Comparison of ENCODE assay signal across 12 mouse cellular contexts in the genomic region with DNA sequence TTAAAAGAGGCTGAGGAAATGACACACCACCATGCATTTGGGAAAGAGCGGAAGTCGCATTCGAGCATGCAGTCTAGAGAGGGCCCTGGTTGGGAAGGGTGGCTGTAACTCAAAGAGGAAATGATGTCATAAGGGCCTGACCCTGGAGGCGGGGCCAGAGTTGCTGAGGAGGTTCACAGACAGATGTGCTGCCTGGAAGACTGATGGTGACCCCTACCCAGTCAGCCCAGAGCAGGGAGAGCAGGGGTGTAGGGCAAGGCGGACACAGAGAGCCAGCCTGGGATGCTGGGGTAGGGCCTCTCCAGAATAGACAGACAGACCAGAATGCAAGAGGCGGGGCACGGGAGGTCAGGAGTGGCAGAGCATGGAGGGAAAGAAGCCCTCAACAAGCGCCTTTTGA.
DNase-seq lines count a peak whose midpoint lies in the region; ATAC-seq and TF ChIP-seq lines count a peak whose summit lies in the region.
"Had no signal": no experiment of that assay in that cellular context is flagged by ENCODE, and none has a peak within 500 bp of the region (broad histone marks: within the 10 kb centered on the region; RNA-seq: fewer than 3 reads in every experiment).

No protein-coding gene starts in this region.

- TF ChIP-seq POLR2A in testis, adult 2 months (IDR thresholded peaks at IDR 0.05; ENCODE audit: control insufficient read depth, low read depth, low read length): peak; percentile 63; the same call in 1 of the 2 replicates

- ATAC-seq in heart, embryonic 13.5 days (ENCODE audit: extremely low read depth, insufficient number of reproducible peaks, low FRiP score, low TSS enrichment): 0 out of 2 replicates have a peak, but pooled peaks have one; percentile 31

- 71% methylated on average over 8 of the region's 8 CpGs for WGBS in heart, embryonic 13.5 days

- no peak overlapping the region for H3K9ac ChIP-seq in heart, embryonic 13.5 days
- H3K9ac ChIP-seq: neural tube, embryonic 13.5 days had no signal

- H3K27me3 ChIP-seq in heart, embryonic 13.5 days (replicated peaks): no peaks in the 10 kb centered on the region
- H3K27me3 ChIP-seq in testis, adult 2 months (ENCODE audit: control insufficient read depth, insufficient read depth, low read length): no peaks in the 10 kb centered on the region
- H3K27me3 ChIP-seq: neural tube, embryonic 13.5 days had no signal

- peak overlapping the region; percentile 39; the same call in 1 of the 2 replicates for H3K27ac ChIP-seq in heart, embryonic 13.5 days (replicated peaks)
- no peak overlapping the region; the same call in 1 of the 2 replicates for H3K27ac ChIP-seq in testis, adult 2 months (ENCODE audit: control insufficient read depth, insufficient read depth, low read depth, low read length)
- H3K27ac ChIP-seq: neural tube, embryonic 13.5 days had no signal

- DNase-seq in heart, postnatal 36 days: no peak
- no peak for DNase-seq in testis, postnatal 14 days (ENCODE audit: low spot score)
- DNase-seq in kidney, postnatal 14 days: peak; percentile 29
- DNase-seq in yolk sac, embryonic 10.5 days (ENCODE audit: low spot score): peak; percentile 48
- DNase-seq in left cerebral cortex, adult 9 months (ENCODE audit: low spot score in 2 of 2): no peak
- no peak for DNase-seq in right cerebral cortex, postnatal 25 days
- DNase-seq: B cell, adult 2 months; cerebellum, adult 11-12 months; left cerebral cortex, postnatal 4 days had no signal

- intact Hi-C loops in heart, postnatal 36 days (cut with DNase I): no loop called here

- no peak overlapping the region for H3K4me2 ChIP-seq in heart, embryonic 13.5 days
- H3K4me2 ChIP-seq: neural tube, embryonic 13.5 days had no signal

- H3K4me3 ChIP-seq in heart, embryonic 13.5 days: no peak overlapping the region
- H3K4me3 ChIP-seq in testis, adult 2 months (ENCODE audit: control insufficient read depth, low read depth, low read length): peak overlapping the region; percentile 83
- H3K4me3 ChIP-seq: neural tube, embryonic 13.5 days had no signal

- peaks cover 16% of the 10 kb centered on the region for H3K4me1 ChIP-seq in heart, embryonic 13.5 days
- peaks cover 11% of the 10 kb centered on the region for H3K4me1 ChIP-seq in testis, adult 2 months (ENCODE audit: control insufficient read depth, insufficient read depth, low read length)

- H3K36me3 ChIP-seq in heart, embryonic 13.5 days: peaks cover 55% of the 10 kb centered on the region
- no peaks in the 10 kb centered on the region for H3K36me3 ChIP-seq in testis, adult 2 months (ENCODE audit: control insufficient read depth, insufficient read depth, low read length)

- TF ChIP-seq CTCF in testis, adult 2 months (IDR thresholded peaks at IDR 0.05; ENCODE audit: control insufficient read depth, insufficient read depth, insufficient replicate concordance, low read depth, low read length): no peak

- 0 out of 2 replicates have a peak, but pooled peaks cover 6% of the 10 kb centered on the region for H3K9me3 ChIP-seq in heart, embryonic 13.5 days
- H3K9me3 ChIP-seq: neural tube, embryonic 13.5 days had no signal

Comparison
In these comparisons a context has a peak if more than half of its experiments do, and no peak if none do; other contexts are left out.
1. DNase-seq: peak in kidney, postnatal 14 days (single experiment) and yolk sac, embryonic 10.5 days (single experiment); none in heart, postnatal 36 days (0 of 2), testis, postnatal 14 days (single experiment), left cerebral cortex, adult 9 months (0 of 2) and right cerebral cortex, postnatal 25 days (single experiment).